Mouse (Mus musculus): ENCODE measurements around the gene Ryk. TPM values are rescaled to one million over a fixed set of nuclear protein-coding genes. Genes with fewer than 3 reads are reported as not detected.

Ryk gene
- polyA plus RNA-seq, 1 experiment from 2014 or later = 31.1 TPM

- DNase-seq (ENCODE audit: low spot score) = no peak
- Histone ChIP-seq H3K4me3 (ENCODE audit: low read depth, low read length) (no peak overlapping the region), H3K36me3 (ENCODE audit: control insufficient read depth, insufficient read depth, low read length) (peaks cover 50% of the 10 kb centered on the region), H3K4me2 (ENCODE audit: low read depth, low read length) (no peak overlapping the region), H3K27ac (replicated peaks; ENCODE audit: low read depth, low read length) (no peak overlapping the region), H3K9me3 (ENCODE audit: control insufficient read depth, low read length) (no peaks in the 10 kb centered on the region), H3K4me1 (ENCODE audit: control insufficient read depth, insufficient read depth, low read length) (peaks cover 31% of the 10 kb centered on the region), H3K9ac (ENCODE audit: low read depth, low read length) (no peak overlapping the region), H3K27me3 (replicated peaks; ENCODE audit: control insufficient read depth, insufficient read depth, low read length) (no peaks in the 10 kb centered on the region)
- no peak for ATAC-seq (ENCODE audit: low read depth)
- WGBS = 88% methylated on average over 7 of the region's 7 CpGs
Measured at GRCm38 (mm10) chr9:102868451-102868850, 33.7 kb downstream of the Ryk start.

GRCm38 (mm10) chr9:102876054-102876690, 41.5 kb downstream of the Ryk start:
- 75% methylated on average over 7 of the region's 7 CpGs for WGBS
- H3K9me3 ChIP-seq (ENCODE audit: control insufficient read depth, low read length) = no peaks in the 10 kb centered on the region

GRCm38 (mm10) chr9:102877916-102878315, 43.2 kb downstream of the Ryk start:
- Histone ChIP-seq H3K9me3 (ENCODE audit: control insufficient read depth, low read length) (no peaks in the 10 kb centered on the region), H3K4me1 (ENCODE audit: control insufficient read depth, insufficient read depth, low read length) (no peaks in the 10 kb centered on the region), H3K27me3 (replicated peaks; ENCODE audit: control insufficient read depth, insufficient read depth, low read length) (no peaks in the 10 kb centered on the region), H3K9ac (ENCODE audit: low read depth, low read length) (no peak overlapping the region), H3K4me3 (ENCODE audit: low read depth, low read length) (no peak overlapping the region), H3K4me2 (ENCODE audit: low read depth, low read length) (no peak overlapping the region), H3K36me3 (ENCODE audit: control insufficient read depth, insufficient read depth, low read length) (peaks cover 75% of the 10 kb centered on the region), H3K27ac (replicated peaks; ENCODE audit: low read depth, low read length) (no peak overlapping the region)
- ATAC-seq (ENCODE audit: low read depth) = no peak
- 84% methylated on average over 9 of the region's 9 CpGs for WGBS
- DNase-seq (ENCODE audit: low spot score) = no peak

More at GRCm38 (mm10) chr9:102876054-102876690, 41.5 kb downstream of the Ryk start:
- Histone ChIP-seq H3K27ac (replicated peaks; ENCODE audit: low read depth, low read length) (no peak overlapping the region), H3K27me3 (replicated peaks; ENCODE audit: control insufficient read depth, insufficient read depth, low read length) (no peaks in the 10 kb centered on the region), H3K36me3 (ENCODE audit: control insufficient read depth, insufficient read depth, low read length) (peaks cover 79% of the 10 kb centered on the region), H3K4me1 (ENCODE audit: control insufficient read depth, insufficient read depth, low read length) (no peaks in the 10 kb centered on the region), H3K4me3 (ENCODE audit: low read depth, low read length) (no peak overlapping the region), H3K4me2 (ENCODE audit: low read depth, low read length) (no peak overlapping the region), H3K9ac (ENCODE audit: low read depth, low read length) (no peak overlapping the region)
- DNase-seq (ENCODE audit: low spot score) (no peak), ATAC-seq (ENCODE audit: low read depth) (no peak)

GRCm38 (mm10) chr9:102879545-102879944, 44.8 kb downstream of the Ryk start:
- no peak overlapping the region for H3K4me3 ChIP-seq (ENCODE audit: low read depth, low read length)
- 54% methylated on average over 8 of the region's 8 CpGs for WGBS
- ATAC-seq (ENCODE audit: low read depth) (no peak), DNase-seq (ENCODE audit: low spot score) (peak; percentile 79)
- no peaks in the 10 kb centered on the region for H3K4me1 ChIP-seq (ENCODE audit: control insufficient read depth, insufficient read depth, low read length)
- H3K9me3 ChIP-seq (ENCODE audit: control insufficient read depth, low read length) = no peaks in the 10 kb centered on the region
- no peaks in the 10 kb centered on the region for H3K27me3 ChIP-seq (replicated peaks; ENCODE audit: control insufficient read depth, insufficient read depth, low read length)
- no peak overlapping the region for H3K27ac ChIP-seq (replicated peaks; ENCODE audit: low read depth, low read length)
- no peak overlapping the region for H3K4me2 ChIP-seq (ENCODE audit: low read depth, low read length)
- H3K36me3 ChIP-seq (ENCODE audit: control insufficient read depth, insufficient read depth, low read length) = peaks cover 80% of the 10 kb centered on the region
- H3K9ac ChIP-seq (ENCODE audit: low read depth, low read length) = no peak overlapping the region

- Histone ChIP-seq H3K4me1 (ENCODE audit: control insufficient read depth, insufficient read depth, low read length) (no peaks in the 10 kb centered on the region), H3K9ac (ENCODE audit: low read depth, low read length) (no peak overlapping the region), H3K9me3 (ENCODE audit: control insufficient read depth, low read length) (no peaks in the 10 kb centered on the region), H3K4me2 (ENCODE audit: low read depth, low read length) (no peak overlapping the region), H3K4me3 (ENCODE audit: low read depth, low read length) (no peak overlapping the region), H3K27ac (replicated peaks; ENCODE audit: low read depth, low read length) (no peak overlapping the region), H3K27me3 (replicated peaks; ENCODE audit: control insufficient read depth, insufficient read depth, low read length) (no peaks in the 10 kb centered on the region), H3K36me3 (ENCODE audit: control insufficient read depth, insufficient read depth, low read length) (peaks cover 67% of the 10 kb centered on the region)
- 74% methylated on average over 9 of the region's 9 CpGs for WGBS
- DNase-seq (ENCODE audit: low spot score) = no peak
- ATAC-seq (ENCODE audit: low read depth) = no peak
Measured at GRCm38 (mm10) chr9:102884703-102885102, 50.0 kb downstream of the Ryk start.

GRCm38 (mm10) chr9:102890166-102890565, 55.4 kb downstream of the Ryk start:
- Histone ChIP-seq H3K9me3 (ENCODE audit: control insufficient read depth, low read length) (no peaks in the 10 kb centered on the region), H3K4me1 (ENCODE audit: control insufficient read depth, insufficient read depth, low read length) (no peaks in the 10 kb centered on the region), H3K27me3 (replicated peaks; ENCODE audit: control insufficient read depth, insufficient read depth, low read length) (no peaks in the 10 kb centered on the region), H3K4me2 (ENCODE audit: low read depth, low read length) (no peak overlapping the region), H3K4me3 (ENCODE audit: low read depth, low read length) (no peak overlapping the region), H3K9ac (ENCODE audit: low read depth, low read length) (no peak overlapping the region), H3K36me3 (ENCODE audit: control insufficient read depth, insufficient read depth, low read length) (peaks cover 66% of the 10 kb centered on the region), H3K27ac (replicated peaks; ENCODE audit: low read depth, low read length) (no peak overlapping the region)
- ATAC-seq (ENCODE audit: low read depth) = no peak
- no peak for DNase-seq (ENCODE audit: low spot score)
- WGBS = 82% methylated on average over 9 of the region's 9 CpGs

- DNase-seq (ENCODE audit: low spot score) = no peak
- Histone ChIP-seq H3K36me3 (ENCODE audit: control insufficient read depth, insufficient read depth, low read length) (peaks cover 57% of the 10 kb centered on the region), H3K4me1 (ENCODE audit: control insufficient read depth, insufficient read depth, low read length) (no peaks in the 10 kb centered on the region), H3K4me3 (ENCODE audit: low read depth, low read length) (no peak overlapping the region), H3K27me3 (replicated peaks; ENCODE audit: control insufficient read depth, insufficient read depth, low read length) (no peaks in the 10 kb centered on the region), H3K27ac (replicated peaks; ENCODE audit: low read depth, low read length) (no peak overlapping the region), H3K4me2 (ENCODE audit: low read depth, low read length) (no peak overlapping the region), H3K9ac (ENCODE audit: low read depth, low read length) (no peak overlapping the region), H3K9me3 (ENCODE audit: control insufficient read depth, low read length) (no peaks in the 10 kb centered on the region)
- 88% methylated on average over 7 of the region's 7 CpGs for WGBS
- ATAC-seq (ENCODE audit: low read depth) = no peak
Measured at GRCm38 (mm10) chr9:102892480-102893355, 58.0 kb downstream of the Ryk start.

- no peak overlapping the region for H3K27ac ChIP-seq (replicated peaks; ENCODE audit: low read depth, low read length)
- WGBS = 89% methylated on average over 11 of the region's 11 CpGs
- H3K9ac ChIP-seq (ENCODE audit: low read depth, low read length) = no peak overlapping the region
- peaks cover 60% of the 10 kb centered on the region for H3K36me3 ChIP-seq (ENCODE audit: control insufficient read depth, insufficient read depth, low read length)
- H3K27me3 ChIP-seq (replicated peaks; ENCODE audit: control insufficient read depth, insufficient read depth, low read length) = no peaks in the 10 kb centered on the region
- no peaks in the 10 kb centered on the region for H3K4me1 ChIP-seq (ENCODE audit: control insufficient read depth, insufficient read depth, low read length)
- DNase-seq (ENCODE audit: low spot score) (no peak), ATAC-seq (ENCODE audit: low read depth) (no peak)
- H3K9me3 ChIP-seq (ENCODE audit: control insufficient read depth, low read length) = no peaks in the 10 kb centered on the region
- no peak overlapping the region for H3K4me2 ChIP-seq (ENCODE audit: low read depth, low read length)
- H3K4me3 ChIP-seq (ENCODE audit: low read depth, low read length) = no peak overlapping the region
Measured at GRCm38 (mm10) chr9:102893356-102893870, 58.7 kb downstream of the Ryk start.

Measured in embryonic facial prominence, embryonic 14.5 days (tissue).